Mouse (Mus musculus) liver, adult 2 months (tissue): Measurements from ENCODE around the gene Naa35.

ENCODE experiments used
- CTCF ChIP-seq: fragments of 200-500 bp; IDR thresholded peaks from 2 replicates; pipeline ENCODE4 v1.5.1; 2011; ENCODE audit warnings: low read depth, low read length, control low read depth
- POLR2A ChIP-seq: fragments of 200-500 bp; IDR thresholded peaks from 2 replicates; pipeline ENCODE4 v1.6.1; 2011; ENCODE audit warnings: low read length, control low read depth; ENCODE audit not compliant: insufficient read depth; ENCODE audit errors: extremely low read depth

DNA sequence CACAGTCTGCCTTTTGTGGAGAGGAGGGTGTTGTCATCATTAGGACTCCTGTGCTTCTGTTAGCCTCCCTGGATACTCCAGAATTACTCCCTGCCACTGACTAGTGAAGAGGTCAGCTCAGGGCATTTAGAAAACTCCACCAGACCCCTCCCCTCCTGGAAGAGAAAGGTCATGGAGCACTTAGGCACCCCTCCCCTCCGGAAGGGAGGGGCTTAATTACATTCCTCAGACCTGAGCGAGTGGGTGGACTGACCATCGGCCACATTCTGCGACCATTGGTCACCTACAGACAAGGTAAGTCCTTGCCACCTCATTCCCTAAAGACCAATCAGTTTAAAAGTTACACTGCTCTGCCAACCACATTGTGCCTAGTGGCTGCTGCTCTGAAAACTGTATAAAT is 94.2 kb downstream of the Naa35 start:
- TF ChIP-seq POLR2A, result no peak
- no peak for TF ChIP-seq CTCF
